Mouse (Mus musculus) megakaryocyte, embryonic 14.5 days (primary cell): ENCODE results near the gene Prkca.

Experiments
- FLI1 ChIP-seq: IDR thresholded peaks from 2 replicates; pipeline ENCODE4 v1.6.1; 2012; ENCODE audit warnings: low read length, inconsistent platforms, mixed read lengths
- GATA1 ChIP-seq: IDR thresholded peaks from 3 replicates; pipeline ENCODE4 v1.6.1; 2012; ENCODE audit warnings: mixed read lengths, low read length, inconsistent platforms, borderline replicate concordance

GRCm38 (mm10) chr11:108162110-108162509 lies 181.6 kb downstream of the Prkca start:
- TF ChIP-seq GATA1 (no peak), FLI1 (no peak)
